Mouse (Mus musculus) adrenal gland, adult 8-10 months (tissue): ENCODE results near the gene Grm8. TPM values are rescaled to one million over a fixed set of nuclear protein-coding genes. Genes with fewer than 3 reads are reported as not detected.

ENCODE experiments used
- microRNA-seq, 2 experiments: library from miRNA; unstranded; fragments of <30 nt; microRNA quantifications; one replicate each; pipeline ENCODE4 v1.2.0; 2022
- total RNA-seq, 4 experiments: library from RNA; stranded (reverse); gene quantifications; 2 replicates each; pipeline ENCODE4 v1.2.4; 2022

Gene Grm8
- total RNA-seq, 4 experiments from 2014 or later: 0.48 to 1.0 (median 0.70) TPM

Small RNAs within 50 kb of the gene (microRNA-seq; reads per million reads assigned to microRNA genes)
- 3.4 to 10.3 reads per million in 2 experiments for gene Mir592
